Mouse (Mus musculus): Measurements from ENCODE around the gene Prg4. TPM values are rescaled to one million over a fixed set of nuclear protein-coding genes. Genes with fewer than 3 reads are reported as not detected.

The Prg4 gene
- polyA plus RNA-seq (2014; fragmentation: Illumina TruSeq; extraction: RNeasy Lipid Tissue Mini Kit (QIAGEN cat#74804); ENCODE audit: low read depth, low replicate concordance): 14.5 TPM

DNA sequence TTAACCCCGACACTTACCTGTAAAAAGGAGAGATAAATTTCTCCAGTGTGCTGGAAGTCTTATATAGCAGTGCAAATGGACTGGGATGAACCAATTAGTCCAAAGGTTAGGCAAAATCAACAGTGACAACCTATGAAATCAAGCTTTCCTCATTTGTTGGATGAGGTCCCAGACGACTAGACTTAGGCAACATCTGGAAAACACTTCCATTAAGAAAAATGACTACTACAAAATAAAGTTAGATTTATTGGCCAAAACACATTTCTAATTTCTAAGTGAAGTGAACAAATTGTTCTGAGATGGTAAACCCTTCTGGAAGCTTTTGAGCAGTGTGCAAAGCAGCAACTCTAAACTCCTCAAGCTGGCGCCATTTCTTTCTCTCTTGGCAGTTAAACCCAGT, at the start of gene Prg4:
Prg4 (minus strand) TSS at position 34 of the 400 bp plus-strand sequence.

Other genes with a start within 250 kb of the Prg4 start
- not detected for gene Pdc, start 146.7 kb downstream of the Prg4 start, polyA plus RNA-seq (2014; fragmentation: Illumina TruSeq; extraction: RNeasy Lipid Tissue Mini Kit (QIAGEN cat#74804); ENCODE audit: low read depth, low replicate concordance)
- 132 TPM for gene Tpr, start 73.3 kb downstream of the Prg4 start, polyA plus RNA-seq (2014; fragmentation: Illumina TruSeq; extraction: RNeasy Lipid Tissue Mini Kit (QIAGEN cat#74804); ENCODE audit: low read depth, low replicate concordance)
- 42.9 TPM for gene Odr4, start 73.1 kb downstream of the Prg4 start, polyA plus RNA-seq (2014; fragmentation: Illumina TruSeq; extraction: RNeasy Lipid Tissue Mini Kit (QIAGEN cat#74804); ENCODE audit: low read depth, low replicate concordance)

All from heart, adult 10 weeks (tissue).